Comparison of ENCODE assay signal across 26 mouse cellular contexts in genomic region chr8:122670001-122670400, GRCm38 (mm10). TPM values are rescaled to one million over a fixed set of nuclear protein-coding genes. Genes with fewer than 3 reads are reported as not detected.
DNase-seq lines count a peak whose midpoint lies in the region; ATAC-seq and TF ChIP-seq lines count a peak whose summit lies in the region.
"Had no signal": no experiment of that assay in that cellular context is flagged by ENCODE, and none has a peak within 500 bp of the region (broad histone marks: within the 10 kb centered on the region; RNA-seq: fewer than 3 reads in every experiment).

No protein-coding gene starts in this region.

- H3K9me3 ChIP-seq in midbrain, embryonic 12.5 days, result no peaks in the 10 kb centered on the region
- no peaks in the 10 kb centered on the region for H3K9me3 ChIP-seq in midbrain, postnatal 0 days (ENCODE audit: low read length)
- no peaks in the 10 kb centered on the region for H3K9me3 ChIP-seq in hindbrain, postnatal 0 days (ENCODE audit: low read length)
- no peaks in the 10 kb centered on the region for H3K9me3 ChIP-seq in neural tube, embryonic 14.5 days (ENCODE audit: control insufficient read depth, low read length)
- H3K9me3 ChIP-seq: embryonic facial prominence, embryonic 15.5 days; limb, embryonic 12.5 days; liver, embryonic 13.5 days had no signal

- no peaks in the 10 kb centered on the region for H3K36me3 ChIP-seq in midbrain, embryonic 12.5 days
- H3K36me3 ChIP-seq in midbrain, postnatal 0 days (ENCODE audit: insufficient read depth, low read length), result no peaks in the 10 kb centered on the region
- H3K36me3 ChIP-seq in hindbrain, postnatal 0 days (ENCODE audit: insufficient read depth, low read length), result no peaks in the 10 kb centered on the region
- H3K36me3 ChIP-seq in neural tube, embryonic 14.5 days (ENCODE audit: control insufficient read depth, insufficient read depth, low read length), result 0 out of 2 replicates have a peak, but pooled peaks cover 4% of the 10 kb centered on the region
- H3K36me3 ChIP-seq: embryonic facial prominence, embryonic 15.5 days; limb, embryonic 12.5 days had no signal

- TF ChIP-seq CTCF in midbrain, postnatal 0 days (IDR thresholded peaks at IDR 0.05), result no peak
- no peak for TF ChIP-seq CTCF in hindbrain, postnatal 0 days (IDR thresholded peaks at IDR 0.05; ENCODE audit: low read depth)

- H3K4me3 ChIP-seq in midbrain, embryonic 12.5 days, result no peak overlapping the region
- H3K4me3 ChIP-seq in midbrain, postnatal 0 days (ENCODE audit: low read depth, low read length), result no peak overlapping the region
- no peak overlapping the region for H3K4me3 ChIP-seq in hindbrain, postnatal 0 days (ENCODE audit: low read length)
- H3K4me3 ChIP-seq in neural tube, embryonic 14.5 days (ENCODE audit: low read depth, low read length), result no peak overlapping the region
- H3K4me3 ChIP-seq: embryonic facial prominence, embryonic 15.5 days; gastrocnemius, adult 2 months; limb, embryonic 12.5 days; liver, embryonic 13.5 days had no signal

- ATAC-seq in midbrain, embryonic 12.5 days (ENCODE audit: low FRiP score, low read depth), result no peak
- ATAC-seq in midbrain, postnatal 0 days (ENCODE audit: low FRiP score), result no peak
- 0 out of 2 replicates have a peak, but pooled peaks have one; percentile 4 for ATAC-seq in hindbrain, postnatal 0 days
- no peak for ATAC-seq in neural tube, embryonic 14.5 days (ENCODE audit: low read depth)

- peaks cover 45% of the 10 kb centered on the region for H3K4me1 ChIP-seq in midbrain, embryonic 12.5 days
- H3K4me1 ChIP-seq in midbrain, postnatal 0 days (ENCODE audit: insufficient read depth, low read length), result peaks cover 14% of the 10 kb centered on the region
- peaks cover 34% of the 10 kb centered on the region for H3K4me1 ChIP-seq in hindbrain, postnatal 0 days (ENCODE audit: insufficient read depth, low read length)
- H3K4me1 ChIP-seq in neural tube, embryonic 14.5 days (ENCODE audit: control insufficient read depth, insufficient read depth, low read length), result peaks cover 66% of the 10 kb centered on the region

- 0 out of 2 replicates have a peak overlapping the region, but pooled peaks have one; percentile 7 for H3K9ac ChIP-seq in midbrain, embryonic 12.5 days (replicated peaks)
- H3K9ac ChIP-seq in midbrain, postnatal 0 days (replicated peaks; ENCODE audit: low read length, poor library complexity, severe bottlenecking), result no peak overlapping the region
- H3K9ac ChIP-seq in hindbrain, postnatal 0 days (replicated peaks; ENCODE audit: low read length), result no peak overlapping the region
- H3K9ac ChIP-seq in neural tube, embryonic 14.5 days (replicated peaks; ENCODE audit: low read depth, low read length), result peak overlapping the region; percentile 11; the same call in 1 of the 2 replicates
- H3K9ac ChIP-seq: embryonic facial prominence, embryonic 15.5 days; limb, embryonic 12.5 days; liver, embryonic 13.5 days; lung, embryonic 14.5 days had no signal

- H3K27me3 ChIP-seq in midbrain, embryonic 12.5 days, result peaks cover 64% of the 10 kb centered on the region
- H3K27me3 ChIP-seq in midbrain, postnatal 0 days (ENCODE audit: insufficient read depth, low read length), result no peaks in the 10 kb centered on the region
- no peaks in the 10 kb centered on the region for H3K27me3 ChIP-seq in hindbrain, postnatal 0 days (ENCODE audit: insufficient read depth, low read length)
- no peaks in the 10 kb centered on the region for H3K27me3 ChIP-seq in neural tube, embryonic 14.5 days (ENCODE audit: control insufficient read depth, insufficient read depth, low read length)

- peak; percentile 84 for DNase-seq in heart, adult 11 months
- no peak for DNase-seq in heart, adult 8-10 months (ENCODE audit: low spot score)
- no peak for DNase-seq in midbrain, postnatal 0 days (ENCODE audit: low spot score)
- DNase-seq in hindbrain, postnatal 0 days (ENCODE audit: low spot score), result peak; percentile 17
- no peak for DNase-seq in frontal cortex, adult 2 months (ENCODE audit: extremely low spot score in 1 of 2, low spot score in 1 of 2)
- DNase-seq: adrenal gland, postnatal 36 days; B cell, adult 2 months; cerebellum, adult 9-10 months; gastrocnemius, adult 2 months; kidney, adult 2 months; kidney, postnatal 25 days; liver, embryonic 13.5 days; lung, embryonic 14.5 days; lung, postnatal 36 days; right cerebral cortex, adult 18-20 months had no signal

- no peak overlapping the region for H3K4me2 ChIP-seq in midbrain, embryonic 12.5 days (replicated peaks)
- H3K4me2 ChIP-seq in midbrain, postnatal 0 days (ENCODE audit: low read depth, low read length, poor library complexity, severe bottlenecking), result no peak overlapping the region
- no peak overlapping the region for H3K4me2 ChIP-seq in hindbrain, postnatal 0 days (ENCODE audit: low read depth, low read length)
- peak overlapping the region; percentile 4; the same call in 1 of the 2 replicates for H3K4me2 ChIP-seq in neural tube, embryonic 14.5 days (ENCODE audit: low read depth, low read length)
- H3K4me2 ChIP-seq: embryonic facial prominence, embryonic 15.5 days; limb, embryonic 12.5 days; liver, embryonic 13.5 days; lung, embryonic 14.5 days had no signal

- 20% methylated on average over 11 of the region's 11 CpGs for WGBS in midbrain, embryonic 12.5 days
- WGBS in midbrain, postnatal 0 days, result 14% methylated on average over 11 of the region's 11 CpGs
- WGBS in hindbrain, postnatal 0 days, result 20% methylated on average over 11 of the region's 11 CpGs
- 18% methylated on average over 11 of the region's 11 CpGs for WGBS in neural tube, embryonic 14.5 days

- H3K27ac ChIP-seq in midbrain, embryonic 12.5 days (replicated peaks), result no peak overlapping the region
- H3K27ac ChIP-seq in midbrain, postnatal 0 days (ENCODE audit: low read depth, low read length), result no peak overlapping the region
- no peak overlapping the region for H3K27ac ChIP-seq in hindbrain, postnatal 0 days
- H3K27ac ChIP-seq in neural tube, embryonic 14.5 days (ENCODE audit: low read depth, low read length), result no peak overlapping the region
- H3K27ac ChIP-seq: embryonic facial prominence, embryonic 15.5 days; limb, embryonic 12.5 days; liver, embryonic 13.5 days; stomach, postnatal 0 days had no signal

RNA-seq across cellular contexts. Expression of gene Cbfa2t3, which starts 28.9 kb away (rescaled TPM):
- total RNA-seq in heart, adult 8-10 months (2022), result 10 to 100 TPM; 15.1 to 22.1 (median 18.2) TPM
- 12.9 and 14.5 TPM in 2 replicates for polyA plus RNA-seq in midbrain, embryonic 12.5 days (2016; fragmentation: Nextera tagmentation; extraction: Ambion mirVana)
- 11.1 and 11.8 TPM in 2 replicates for total RNA-seq in midbrain, postnatal 0 days (2014; rRNA removed)
- 13.3 and 15.9 TPM in 2 replicates for polyA plus RNA-seq in midbrain, postnatal 0 days (2015; fragmentation: Nextera tagmentation; extraction: Ambion mirVana)
- 9.2 and 10.0 TPM in 2 replicates for total RNA-seq in hindbrain, postnatal 0 days (2014; rRNA removed)
- 12.4 and 12.6 TPM in 2 replicates for polyA plus RNA-seq in hindbrain, postnatal 0 days (2015; fragmentation: Nextera tagmentation; extraction: Ambion mirVana)
- 23.5 and 23.9 TPM in 2 replicates for polyA plus RNA-seq in neural tube, embryonic 14.5 days (2014; fragmentation: Nextera tagmentation; extraction: Ambion mirVana)
- polyA plus RNA-seq in frontal cortex, adult 2 months (2012; rRNA removed), result 7.7 and 8.6 TPM in 2 replicates

RNA-seq across cellular contexts. Expression of gene Pabpn1l, which starts 47.5 kb away (rescaled TPM):
- under 1 TPM in 2 of 4 experiments, not detected in 2; 0.24 to 0.57 TPM for total RNA-seq in heart, adult 8-10 months (2022)
- polyA plus RNA-seq in midbrain, embryonic 12.5 days (2016; fragmentation: Nextera tagmentation; extraction: Ambion mirVana), result not detected in 2 replicates
- total RNA-seq in midbrain, postnatal 0 days (2014; rRNA removed), result not detected in 2 replicates
- polyA plus RNA-seq in midbrain, postnatal 0 days (2015; fragmentation: Nextera tagmentation; extraction: Ambion mirVana), result not detected in 2 replicates
- not detected in 2 replicates for total RNA-seq in hindbrain, postnatal 0 days (2014; rRNA removed)
- polyA plus RNA-seq in hindbrain, postnatal 0 days (2015; fragmentation: Nextera tagmentation; extraction: Ambion mirVana), result not detected in 2 replicates
- not detected in 2 replicates for polyA plus RNA-seq in neural tube, embryonic 14.5 days (2014; fragmentation: Nextera tagmentation; extraction: Ambion mirVana)
- not detected in 2 replicates for polyA plus RNA-seq in frontal cortex, adult 2 months (2012; rRNA removed)
- total RNA-seq: adrenal gland, postnatal 36 days; gastrocnemius, adult 2 months; layer of hippocampus, adult 8-10 months; left cerebral cortex, adult 18-20 months; megakaryocyte-erythroid progenitor cell, adult 5-6 weeks had no signal
- polyA plus RNA-seq: gonadal fat pad, adult 2 months; heart, embryonic 16.5 days; limb, embryonic 12.5 days; liver, embryonic 13.5 days; lung, embryonic 14.5 days; urinary bladder, adult 2 months had no signal

RNA-seq across cellular contexts. Expression of gene Trappc2l, which starts 58.6 kb away (rescaled TPM):
- 10 to 100 TPM; 62.8 to 66.2 (median 63.3) TPM for total RNA-seq in heart, adult 8-10 months (2022)
- polyA plus RNA-seq in midbrain, embryonic 12.5 days (2016; fragmentation: Nextera tagmentation; extraction: Ambion mirVana), result 50.4 and 57.5 TPM in 2 replicates
- 14.1 and 23.2 TPM in 2 replicates for total RNA-seq in midbrain, postnatal 0 days (2014; rRNA removed)
- 135 and 138 TPM in 2 replicates for polyA plus RNA-seq in midbrain, postnatal 0 days (2015; fragmentation: Nextera tagmentation; extraction: Ambion mirVana)
- 7.6 and 11.4 TPM in 2 replicates for total RNA-seq in hindbrain, postnatal 0 days (2014; rRNA removed)
- polyA plus RNA-seq in hindbrain, postnatal 0 days (2015; fragmentation: Nextera tagmentation; extraction: Ambion mirVana), result 117 and 130 TPM in 2 replicates
- 119 and 150 TPM in 2 replicates for polyA plus RNA-seq in neural tube, embryonic 14.5 days (2014; fragmentation: Nextera tagmentation; extraction: Ambion mirVana)
- 130 and 153 TPM in 2 replicates for polyA plus RNA-seq in frontal cortex, adult 2 months (2012; rRNA removed)

RNA-seq across cellular contexts. Expression of gene Galns, which starts 58.7 kb away (rescaled TPM):
- total RNA-seq in heart, adult 8-10 months (2022), result 1 to 10 TPM; 3.5 to 5.2 (median 4.4) TPM
- 4.9 and 5.7 TPM in 2 replicates for polyA plus RNA-seq in midbrain, embryonic 12.5 days (2016; fragmentation: Nextera tagmentation; extraction: Ambion mirVana)
- total RNA-seq in midbrain, postnatal 0 days (2014; rRNA removed), result 12.1 and 14.6 TPM in 2 replicates
- 10.9 and 12.7 TPM in 2 replicates for polyA plus RNA-seq in midbrain, postnatal 0 days (2015; fragmentation: Nextera tagmentation; extraction: Ambion mirVana)
- total RNA-seq in hindbrain, postnatal 0 days (2014; rRNA removed), result 12.0 and 14.2 TPM in 2 replicates
- polyA plus RNA-seq in hindbrain, postnatal 0 days (2015; fragmentation: Nextera tagmentation; extraction: Ambion mirVana), result 9.1 and 10.0 TPM in 2 replicates
- 6.9 and 7.1 TPM in 2 replicates for polyA plus RNA-seq in neural tube, embryonic 14.5 days (2014; fragmentation: Nextera tagmentation; extraction: Ambion mirVana)
- polyA plus RNA-seq in frontal cortex, adult 2 months (2012; rRNA removed), result 9.4 and 9.5 TPM in 2 replicates

Comparison
In these comparisons a context has a peak if more than half of its experiments do, and no peak if none do; other contexts are left out.
1. DNase-seq: peak in heart, adult 11 months (single experiment) and hindbrain, postnatal 0 days (single experiment); none in heart, adult 8-10 months (single experiment), midbrain, postnatal 0 days (single experiment) and frontal cortex, adult 2 months (0 of 2).
2. H3K9ac ChIP-seq: peak in midbrain, embryonic 12.5 days (single experiment) and neural tube, embryonic 14.5 days (single experiment); none in midbrain, postnatal 0 days (single experiment) and hindbrain, postnatal 0 days (single experiment).